Mouse (Mus musculus) neural tube, embryonic 11.5 days (tissue): Measurements from ENCODE around the gene Mad1l1. TPM values are rescaled to one million over a fixed set of nuclear protein-coding genes. Genes with fewer than 3 reads are reported as not detected.
"Not testable (repeated sequence)": the region's sequence is repeated elsewhere in the genome, so short reads cannot be mapped to it uniquely, and the experiment has no call there.

Experiments used
- ATAC-seq: fragments of 200-750 bp; cut with Nextera tagmentation; 2 replicates; pipeline ENCODE4 v1.8.0; 2017; ENCODE audit warnings: moderate number of reproducible peaks, mild to moderate bottlenecking, moderate TSS enrichment, moderate library complexity; ENCODE audit not compliant: insufficient read depth, low FRiP score, low TSS enrichment
- DNase-seq: peaks from one replicate; pipeline ENCODE4 v3.0.0-alpha.2; 2015; ENCODE audit warnings: low spot score
- H3K27ac ChIP-seq: fragments of 300-500 bp; sonication (generic); 2 replicates; pipeline ENCODE4 v1.5.1; 2014; ENCODE audit warnings: low read depth, mild to moderate bottlenecking, low read length
- H3K27me3 ChIP-seq: fragments of 300-500 bp; sonication (generic); 2 replicates; pipeline ENCODE4 v1.6.1; 2014; ENCODE audit warnings: mild to moderate bottlenecking, low read length, mixed read lengths; ENCODE audit not compliant: control insufficient read depth, insufficient read depth
- H3K36me3 ChIP-seq: fragments of 300-500 bp; sonication (generic); 2 replicates; pipeline ENCODE4 v1.6.1; 2014; ENCODE audit warnings: mild to moderate bottlenecking, low read length, moderate library complexity, mixed read lengths; ENCODE audit not compliant: control insufficient read depth, insufficient read depth
- H3K4me1 ChIP-seq: fragments of 300-500 bp; sonication (generic); 2 replicates; pipeline ENCODE4 v1.6.1; 2014; ENCODE audit warnings: low read length, mixed read lengths; ENCODE audit not compliant: control insufficient read depth, insufficient read depth
- H3K4me2 ChIP-seq: fragments of 300-500 bp; sonication (generic); 2 replicates; pipeline ENCODE4 v1.6.1; 2014; ENCODE audit warnings: low read depth, mild to moderate bottlenecking, moderate library complexity
- H3K4me3 ChIP-seq: fragments of 300-500 bp; sonication (generic); 2 replicates; pipeline ENCODE4 v1.5.1; 2014; ENCODE audit warnings: low read depth, low read length
- H3K9ac ChIP-seq: fragments of 300-500 bp; sonication (generic); 2 replicates; pipeline ENCODE4 v1.6.1; 2014; ENCODE audit warnings: mild to moderate bottlenecking, low read length
- H3K9me3 ChIP-seq: fragments of 300-500 bp; sonication (generic); 2 replicates; pipeline ENCODE4 v1.6.1; 2016; ENCODE audit warnings: low read length; ENCODE audit not compliant: control insufficient read depth
- WGBS: fragments of 180-500 bp; shearing (Covaris S2); extraction: QIAGEN DNeasy Blood & Tissue Kit; methylation state at CpG from one replicate; pipeline ENCODE4 v1.1.7; 2014; 5-methylcytosine and 5-hydroxymethylcytosine counted together
- polyA plus RNA-seq: library from polyadenylated mRNA; unstranded; fragments of >200 nt; fragmentation: Nextera tagmentation; extraction: Ambion mirVana; gene quantifications from 2 replicates; pipeline ENCODE4 v1.2.1, GENCODE M21; 2014

The Mad1l1 gene
- polyA plus RNA-seq, 1 experiment from 2014 or later, result 51.9 TPM

- H3K9me3 ChIP-seq, result no peaks in the 10 kb centered on the region
- ATAC-seq, result no peak
- no peak overlapping the region for H3K27ac ChIP-seq
- no peak overlapping the region for H3K4me2 ChIP-seq
- DNase-seq, result no peak
- no peaks in the 10 kb centered on the region for H3K36me3 ChIP-seq
- H3K9ac ChIP-seq, result no peak overlapping the region
- no peaks in the 10 kb centered on the region for H3K27me3 ChIP-seq
- no peak overlapping the region for H3K4me3 ChIP-seq
- 84% methylated on average over 7 of the region's 7 CpGs for WGBS
- H3K4me1 ChIP-seq, result no peaks in the 10 kb centered on the region
These were observed 312.2 kb downstream of the Mad1l1 start for GRCm38 (mm10) chr5:140009083-140009655.

DNA sequence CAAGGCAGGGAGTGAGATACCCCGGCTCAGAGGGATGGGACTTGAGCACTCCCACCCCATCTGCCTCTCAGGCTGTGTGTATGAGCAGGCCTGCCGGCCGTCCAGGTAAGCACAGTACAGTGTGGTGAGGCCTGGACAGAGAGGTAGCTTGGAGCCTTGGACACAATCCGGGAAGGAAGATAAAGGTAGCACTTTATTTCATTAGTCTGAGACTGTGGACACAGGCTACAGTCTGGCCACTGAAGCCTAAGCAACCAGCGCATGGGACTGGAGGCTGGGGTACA lies 312.9 kb downstream of the Mad1l1 start:
- no peak overlapping the region for H3K4me2 ChIP-seq
- ATAC-seq (no peak), DNase-seq (no peak)
- H3K4me3 ChIP-seq, result no peak overlapping the region
- H3K9ac ChIP-seq, result no peak overlapping the region
- no peak overlapping the region for H3K27ac ChIP-seq
- no peaks in the 10 kb centered on the region for H3K36me3 ChIP-seq
- H3K9me3 ChIP-seq, result no peaks in the 10 kb centered on the region
- 76% methylated on average over 5 of the region's 5 CpGs for WGBS
- no peaks in the 10 kb centered on the region for H3K27me3 ChIP-seq
- H3K4me1 ChIP-seq, result no peaks in the 10 kb centered on the region

GRCm38 (mm10) chr5:140007656-140008522 lies 313.5 kb downstream of the Mad1l1 start:
- H3K4me1 ChIP-seq, result no peaks in the 10 kb centered on the region
- no peaks in the 10 kb centered on the region for H3K9me3 ChIP-seq
- no peak overlapping the region for H3K4me3 ChIP-seq
- no peak overlapping the region for H3K9ac ChIP-seq
- 57% methylated on average over 9 of the region's 9 CpGs for WGBS
- no peaks in the 10 kb centered on the region for H3K27me3 ChIP-seq
- no peak overlapping the region for H3K27ac ChIP-seq
- H3K4me2 ChIP-seq, result no peak overlapping the region
- no peak for DNase-seq
- no peak for ATAC-seq
- H3K36me3 ChIP-seq, result no peaks in the 10 kb centered on the region

DNA sequence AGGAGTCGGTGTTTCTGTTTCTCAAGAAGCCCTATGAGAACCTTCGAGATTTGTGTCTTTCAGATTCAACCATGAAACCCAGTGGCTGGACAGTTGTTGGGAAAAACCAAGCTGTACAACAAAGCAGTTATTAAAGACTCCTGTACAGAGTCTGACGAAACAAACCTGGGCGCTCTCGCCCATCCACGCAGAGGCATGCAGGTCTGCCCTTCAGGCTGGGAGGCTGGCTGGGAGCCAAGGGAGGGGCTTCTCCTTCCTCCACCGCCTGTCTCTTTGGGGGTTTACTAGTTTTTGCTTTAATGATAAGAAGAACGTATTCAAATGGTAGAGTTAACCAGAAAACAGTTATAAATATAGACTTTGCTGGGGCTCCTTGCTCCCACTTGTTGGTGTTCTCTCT lies 314.5 kb downstream of the Mad1l1 start:
- WGBS, result 89% methylated on average over 8 of the region's 8 CpGs
- Histone ChIP-seq H3K4me2 (no peak overlapping the region), H3K4me1 (no peaks in the 10 kb centered on the region), H3K27ac (no peak overlapping the region), H3K9me3 (no peaks in the 10 kb centered on the region), H3K27me3 (no peaks in the 10 kb centered on the region), H3K4me3 (no peak overlapping the region), H3K36me3 (no peaks in the 10 kb centered on the region), H3K9ac (no peak overlapping the region)
- DNase-seq, result no peak
- ATAC-seq, result no peak

DNA sequence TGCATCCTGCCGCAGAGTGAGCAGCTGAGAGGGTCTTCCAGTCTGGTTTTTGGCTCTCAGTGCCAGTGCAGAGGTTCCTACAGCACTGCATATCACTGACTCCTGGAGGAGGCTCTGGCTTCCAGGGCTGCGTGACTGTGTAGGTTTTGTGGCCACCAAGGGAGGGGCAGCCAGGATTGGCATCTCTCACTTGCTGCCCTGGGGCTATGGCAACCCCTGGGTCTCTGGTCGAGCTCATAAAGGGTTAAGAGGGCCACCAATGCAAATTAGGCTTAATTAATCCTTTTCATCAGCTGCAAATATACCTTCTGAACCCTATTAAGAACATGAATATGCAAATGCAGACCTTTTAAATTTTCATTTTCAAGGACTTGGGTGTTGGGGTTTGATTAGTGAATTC lies 318.8 kb downstream of the Mad1l1 start:
- H3K9me3 ChIP-seq, result no peaks in the 10 kb centered on the region

GRCm38 (mm10) chr5:139998916-139999315 lies 322.4 kb downstream of the Mad1l1 start:
- no peak overlapping the region for H3K9ac ChIP-seq
- H3K4me2 ChIP-seq, result no peak overlapping the region
- H3K9me3 ChIP-seq, result no peaks in the 10 kb centered on the region
- H3K36me3 ChIP-seq, result no peaks in the 10 kb centered on the region
- DNase-seq, result no peak
- WGBS, result 39% methylated on average over 4 of the region's 6 CpGs
- no peaks in the 10 kb centered on the region for H3K4me1 ChIP-seq
- ATAC-seq, result no peak
- no peaks in the 10 kb centered on the region for H3K27me3 ChIP-seq
- no peak overlapping the region for H3K27ac ChIP-seq
- no peak overlapping the region for H3K4me3 ChIP-seq

More for the DNA sequence above, 318.8 kb downstream of the Mad1l1 start:
- no peak overlapping the region for H3K27ac ChIP-seq
- no peaks in the 10 kb centered on the region for H3K4me1 ChIP-seq
- no peak overlapping the region for H3K4me2 ChIP-seq
- H3K27me3 ChIP-seq, result no peaks in the 10 kb centered on the region
- H3K36me3 ChIP-seq, result no peaks in the 10 kb centered on the region
- no peak for DNase-seq
- ATAC-seq, result no peak
- H3K9ac ChIP-seq, result no peak overlapping the region
- WGBS, result 44% methylated on average over 3 of the region's 3 CpGs
- no peak overlapping the region for H3K4me3 ChIP-seq

- H3K36me3 ChIP-seq, H3K27ac ChIP-seq, H3K4me1 ChIP-seq, H3K27me3 ChIP-seq, H3K9me3 ChIP-seq, ATAC-seq, H3K9ac ChIP-seq, DNase-seq, H3K4me2 ChIP-seq, H3K4me3 ChIP-seq: not testable (repeated sequence)
- 63% methylated on average over 11 of the region's 12 CpGs for WGBS
These were observed 323.0 kb downstream of the Mad1l1 start for GRCm38 (mm10) chr5:139998321-139998720.

- no peaks in the 10 kb centered on the region for H3K36me3 ChIP-seq
- H3K27me3 ChIP-seq, result no peaks in the 10 kb centered on the region
- no peaks in the 10 kb centered on the region for H3K4me1 ChIP-seq
- H3K4me3 ChIP-seq, result no peak overlapping the region
- WGBS, result 97% methylated on average over 3 of the region's 3 CpGs
- no peak for ATAC-seq
- peaks cover 3% of the 10 kb centered on the region; the same call in 1 of the 2 replicates for H3K9me3 ChIP-seq
- no peak overlapping the region for H3K4me2 ChIP-seq
- H3K9ac ChIP-seq, result no peak overlapping the region
- H3K27ac ChIP-seq, result no peak overlapping the region
- DNase-seq, result no peak
These were observed 329.8 kb downstream of the Mad1l1 start for GRCm38 (mm10) chr5:139991531-139991930.
